Mouse (Mus musculus) leukemia stem cell, adult 10-12 weeks (primary cell): ENCODE measurements around the gene Osbp2. TPM values are rescaled to one million over a fixed set of nuclear protein-coding genes. Genes with fewer than 3 reads are reported as not detected.

Experiments
- polyA plus RNA-seq: library from polyadenylated mRNA; stranded (reverse); fragments of >175 nt; gene quantifications from 2 replicates; pipeline ENCODE4 v1.2.3, GENCODE M21; 2012; ENCODE audit warnings: low replicate concordance

Gene Osbp2
- polyA plus RNA-seq, result 0.08 TPM in 1 of 2 replicates, not detected in the other

GRCm38 (mm10) chr11:3863454-3864112 lies at the start of gene Osbp2:
Gene Osbp2, minus strand, starts transcription at chr11:3863903.

GRCm38 (mm10) chr11:3894406-3895281 lies 30.9 kb upstream of the Osbp2 start, which contains the start of the genes 4921536K21Rik and Dusp18:
Gene 4921536K21Rik, minus strand, starts transcription at chr11:3895098.
Gene Dusp18, plus strand, starts transcription at chr11:3895240.

Other genes with a start within 250 kb of the Osbp2 start
- gene Morc2a, start 214.7 kb downstream of the Osbp2 start, polyA plus RNA-seq, result 5.6 and 7.3 TPM in 2 replicates
- gene 4921536K21Rik, start 31.2 kb upstream of the Osbp2 start, polyA plus RNA-seq, result not detected in 2 replicates
- gene Dusp18, start 31.3 kb upstream of the Osbp2 start, polyA plus RNA-seq, result 0.11 TPM in 1 of 2 replicates, not detected in the other
- 2.2 and 2.3 TPM in 2 replicates for gene Slc35e4, start 50.8 kb upstream of the Osbp2 start, polyA plus RNA-seq
- 1.8 and 8.2 TPM in 2 replicates for gene Tcn2, start 68.3 kb upstream of the Osbp2 start, polyA plus RNA-seq
- 10.9 and 45.9 TPM in 2 replicates for gene Pes1, start 100.1 kb upstream of the Osbp2 start, polyA plus RNA-seq
- gene 4930556J24Rik, start 112.9 kb upstream of the Osbp2 start, polyA plus RNA-seq, result not detected in 2 replicates
- gene Gal3st1, start 119.7 kb upstream of the Osbp2 start, polyA plus RNA-seq, result not detected in 2 replicates
- gene Sec14l4, start 167.6 kb upstream of the Osbp2 start, polyA plus RNA-seq, result not detected in 2 replicates
- gene Sec14l3, start 200.9 kb upstream of the Osbp2 start, polyA plus RNA-seq, result not detected in 2 replicates
- gene Mtfp1, start 231.5 kb upstream of the Osbp2 start, polyA plus RNA-seq, result 14.6 and 26.5 TPM in 2 replicates